Mouse (Mus musculus): Measurements from ENCODE around the gene Actl11.

The Actl11 gene

GRCm38 (mm10) chr9:107961881-107962280, 33.6 kb downstream of the Actl11 start:
- DNase-seq (ENCODE audit: low read depth, low spot score) = no peak

GRCm38 (mm10) chr9:107962916-107963315, 34.6 kb downstream of the Actl11 start:
- DNase-seq (ENCODE audit: low read depth, low spot score) = no peak

GRCm38 (mm10) chr9:107963700-107964099, 35.4 kb downstream of the Actl11 start:
- peak; percentile 74 for DNase-seq (ENCODE audit: low read depth, low spot score)

DNA sequence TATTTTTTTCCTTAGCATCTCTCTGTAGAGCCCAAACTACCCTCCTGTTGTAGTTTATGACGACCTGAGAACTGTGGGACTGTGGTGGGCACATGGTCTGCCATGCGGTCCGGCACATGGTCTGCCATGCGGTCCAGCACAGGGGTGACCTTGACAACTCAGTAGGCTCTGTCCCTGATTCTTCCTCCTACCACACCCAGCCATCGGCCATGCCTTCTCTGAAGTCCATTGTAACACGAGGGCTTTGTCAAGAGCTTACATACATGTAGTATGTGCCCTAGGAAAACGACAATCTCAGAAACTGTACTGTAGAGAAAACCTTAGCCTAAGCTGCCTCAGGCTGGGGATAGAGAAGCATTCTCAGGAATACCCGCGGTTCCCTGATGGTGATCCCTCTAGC, 36.4 kb downstream of the Actl11 start:
- DNase-seq (ENCODE audit: low read depth, low spot score) = no peak

DNA sequence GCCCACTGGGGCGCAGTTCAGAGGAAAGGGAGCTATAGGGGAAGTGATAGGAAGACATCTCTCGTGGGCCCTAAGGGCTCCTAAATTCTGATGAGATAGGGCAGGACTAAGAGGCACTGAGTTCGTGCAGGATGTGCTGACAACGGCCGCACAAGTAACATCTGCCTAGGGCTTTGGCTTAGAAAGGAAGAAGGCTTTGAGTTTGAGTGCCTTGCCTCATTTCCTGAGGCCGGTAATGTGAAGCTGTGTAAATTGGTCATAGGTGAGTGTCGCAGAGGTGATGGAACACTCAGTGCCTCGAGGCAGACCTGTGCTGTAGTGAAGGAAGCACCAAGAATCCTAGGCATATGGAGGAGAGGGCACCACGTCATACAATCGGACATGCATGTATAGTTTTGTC, 38.4 kb downstream of the Actl11 start:
- DNase-seq (ENCODE audit: low read depth, low spot score) = no peak

DNA sequence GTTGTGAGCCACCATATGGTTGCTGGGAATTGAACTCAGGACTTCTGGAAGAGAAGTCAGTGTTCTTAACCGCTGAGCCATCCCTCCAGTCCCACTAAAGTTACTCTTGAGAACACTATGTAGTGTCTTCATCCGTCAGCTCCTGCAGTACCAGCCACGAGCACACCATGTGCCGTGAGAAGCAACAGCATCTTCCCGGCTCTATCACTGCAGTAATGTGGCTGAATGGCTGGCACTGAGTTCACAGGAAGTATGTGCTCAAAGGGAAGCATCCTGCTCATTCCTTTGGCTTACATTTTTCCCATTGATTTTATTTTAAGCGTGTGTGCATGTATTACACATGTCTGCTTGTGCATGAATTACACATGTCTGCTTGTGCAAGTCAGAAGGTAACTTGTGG, 39.2 kb downstream of the Actl11 start:
- no peak for DNase-seq (ENCODE audit: low read depth, low spot score)

GRCm38 (mm10) chr9:107968531-107968930, 40.3 kb downstream of the Actl11 start:
- no peak for DNase-seq (ENCODE audit: low read depth, low spot score)

DNA sequence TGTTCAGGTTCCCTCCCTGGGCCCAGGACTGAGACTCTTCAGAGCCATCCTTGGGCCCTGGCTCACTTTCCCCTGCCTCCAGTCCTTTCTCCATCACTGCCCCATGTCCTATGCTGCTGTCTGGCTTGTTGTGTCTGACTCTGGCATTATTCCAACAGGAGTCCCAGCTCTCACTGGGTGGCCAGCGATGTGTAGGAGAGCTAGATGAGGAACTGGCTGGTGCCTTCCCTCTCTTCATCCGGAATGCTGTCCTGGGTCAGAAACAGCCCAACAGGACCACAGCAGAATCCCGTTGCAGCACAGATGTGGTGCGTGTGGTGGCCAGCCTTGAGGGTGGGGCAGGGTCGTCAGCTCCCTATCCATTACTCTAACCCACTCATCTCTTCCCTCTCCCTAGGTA, 42.0 kb downstream of the Actl11 start:
- DNase-seq (ENCODE audit: low read depth, low spot score) = no peak

- DNase-seq (ENCODE audit: low read depth, low spot score) = no peak
Observed at GRCm38 (mm10) chr9:107971690-107972541, 43.6 kb downstream of the Actl11 start.

GRCm38 (mm10) chr9:107974491-107975171, 46.4 kb downstream of the Actl11 start:
- DNase-seq (ENCODE audit: low read depth, low spot score) = no peak

DNA sequence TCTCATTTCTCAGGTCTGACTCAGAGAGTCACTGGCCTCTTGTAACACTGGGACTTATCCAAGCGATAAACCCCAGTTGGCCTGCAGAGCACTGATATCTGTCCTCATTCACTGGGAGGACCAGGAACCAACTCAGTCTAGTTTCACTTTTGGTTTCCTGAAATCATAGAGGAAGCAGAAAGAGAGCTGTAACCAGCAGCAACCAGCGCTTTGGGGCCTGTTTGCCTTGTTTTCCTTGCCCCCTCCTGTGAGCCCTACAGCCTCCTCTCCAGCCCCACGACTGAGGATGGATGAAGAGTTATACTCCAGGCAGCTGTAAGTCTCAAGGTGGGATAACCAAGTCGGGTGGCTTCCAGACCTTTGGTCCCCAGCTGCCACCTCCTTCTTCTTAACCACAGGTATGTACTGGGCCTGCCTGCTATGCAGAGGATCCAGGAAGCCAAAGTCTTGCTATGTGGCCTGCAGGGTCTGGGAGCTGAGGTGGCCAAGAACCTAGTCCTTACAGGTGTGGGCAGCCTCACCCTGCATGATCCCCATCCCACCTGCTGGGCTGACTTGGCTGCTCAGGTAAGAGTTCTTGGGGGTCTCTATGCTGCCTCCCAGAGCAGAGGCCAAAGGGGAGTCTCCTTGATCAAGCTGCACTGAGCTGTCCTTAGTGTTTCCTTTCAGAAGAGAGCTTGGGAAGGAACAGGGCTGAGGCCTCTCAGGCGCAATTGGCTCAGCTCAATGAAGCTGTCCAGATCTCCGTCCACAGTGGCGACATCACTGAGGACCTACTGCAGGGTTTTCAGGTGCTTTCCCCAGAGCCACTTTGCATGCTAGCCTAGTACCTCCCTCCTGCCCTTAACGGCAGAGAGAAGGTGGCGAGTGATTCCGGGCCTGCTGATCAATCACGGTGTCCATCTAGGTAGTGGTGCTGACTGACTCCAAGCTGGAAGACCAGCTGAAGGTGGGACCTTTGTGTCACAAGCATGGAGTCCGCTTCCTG, 47.4 kb downstream of the Actl11 start, which contains the start of gene Uba7:
Gene Uba7, plus strand, starts transcription at position 107 of the 988 bp plus-strand sequence.
- peak; percentile 86 for DNase-seq (ENCODE audit: low read depth, low spot score)

- DNase-seq (ENCODE audit: low read depth, low spot score) = no peak
Observed at GRCm38 (mm10) chr9:107978815-107979214, 50.5 kb downstream of the Actl11 start.

All from A20 (cell line).